Mouse (Mus musculus) hindbrain, embryonic 12.5 days (tissue): ENCODE measurements around the gene Olfr631. TPM values are rescaled to one million over a fixed set of nuclear protein-coding genes. Genes with fewer than 3 reads are reported as not detected.
"Not testable (repeated sequence)": the region's sequence is repeated elsewhere in the genome, so short reads cannot be mapped to it uniquely, and the experiment has no call there.

Experiments
- ATAC-seq: fragments of 200-750 bp; cut with Nextera tagmentation; 2 replicates; pipeline ENCODE4 v1.8.0; 2017; ENCODE audit warnings: moderate TSS enrichment; ENCODE audit not compliant: low FRiP score
- H3K27ac ChIP-seq: fragments of 300-500 bp; sonication (generic); 2 replicates; pipeline ENCODE4 v1.5.1; 2016; ENCODE audit warnings: mild to moderate bottlenecking
- H3K27me3 ChIP-seq: fragments of 300-500 bp; sonication (generic); 2 replicates; pipeline ENCODE4 v1.6.1; 2016; ENCODE audit warnings: mild to moderate bottlenecking
- H3K36me3 ChIP-seq: fragments of 300-500 bp; sonication (generic); 2 replicates; pipeline ENCODE4 v1.6.1; 2016; ENCODE audit warnings: mild to moderate bottlenecking
- H3K4me1 ChIP-seq: fragments of 300-500 bp; sonication (generic); 2 replicates; pipeline ENCODE4 v1.6.1; 2016
- H3K4me2 ChIP-seq: fragments of 300-500 bp; sonication (generic); replicated peaks from 2 replicates; pipeline ENCODE4 v1.6.1; 2016; ENCODE audit warnings: mild to moderate bottlenecking
- H3K4me3 ChIP-seq: fragments of 300-500 bp; sonication (generic); 2 replicates; pipeline ENCODE4 v1.5.1; 2016; ENCODE audit warnings: mild to moderate bottlenecking
- H3K9ac ChIP-seq: fragments of 300-500 bp; sonication (generic); 2 replicates; pipeline ENCODE4 v1.6.1; 2016; ENCODE audit warnings: mild to moderate bottlenecking, moderate library complexity
- H3K9me3 ChIP-seq: fragments of 300-500 bp; sonication (generic); replicated peaks from 2 replicates; pipeline ENCODE4 v1.6.1; 2016; ENCODE audit warnings: mild to moderate bottlenecking
- WGBS: fragments of 180-500 bp; shearing (Covaris S2); methylation state at CpG from one replicate; pipeline ENCODE4 v1.1.7; 2016; 5-methylcytosine and 5-hydroxymethylcytosine counted together
- polyA plus RNA-seq: library from polyadenylated mRNA; unstranded; fragments of >200 nt; fragmentation: Nextera tagmentation; extraction: Ambion mirVana; gene quantifications from 2 replicates; pipeline ENCODE4 v1.2.1, GENCODE M21; 2016

Olfr631 gene
- not detected in 2 replicates for polyA plus RNA-seq

DNA sequence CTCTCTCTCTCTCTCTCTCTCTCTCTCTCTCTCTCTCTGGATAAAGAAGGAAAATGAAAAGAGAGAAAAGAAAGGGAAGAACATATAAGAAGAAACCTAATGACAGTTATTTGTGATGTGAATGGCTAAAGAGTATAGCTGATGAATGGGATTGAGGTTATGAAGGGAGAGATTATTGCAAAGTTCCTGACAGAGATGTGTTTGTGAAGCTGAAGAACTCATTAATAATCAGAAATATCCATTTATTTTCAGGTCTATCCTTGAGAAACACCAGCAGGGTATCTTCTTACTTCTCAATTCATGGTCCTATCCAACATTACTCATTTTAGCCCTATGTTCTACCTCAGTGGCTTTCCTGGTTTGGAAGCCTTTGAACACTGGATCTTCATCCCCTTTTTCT is at the start of gene Olfr631:
Gene Olfr631, plus strand, starts transcription at position 301 of the 400 bp plus-strand sequence.
- ATAC-seq, result no peak
- Histone ChIP-seq H3K36me3 (no peaks in the 10 kb centered on the region), H3K27ac (no peak within 1 kb of the TSS), H3K4me1 (no peaks in the 10 kb centered on the region), H3K9ac (no peak within 1 kb of the TSS), H3K4me3 (no peak within 1 kb of the TSS), H3K4me2 (no peak within 1 kb of the TSS), H3K27me3 (no peaks in the 10 kb centered on the region), H3K9me3 (no peaks in the 10 kb centered on the region)

DNA sequence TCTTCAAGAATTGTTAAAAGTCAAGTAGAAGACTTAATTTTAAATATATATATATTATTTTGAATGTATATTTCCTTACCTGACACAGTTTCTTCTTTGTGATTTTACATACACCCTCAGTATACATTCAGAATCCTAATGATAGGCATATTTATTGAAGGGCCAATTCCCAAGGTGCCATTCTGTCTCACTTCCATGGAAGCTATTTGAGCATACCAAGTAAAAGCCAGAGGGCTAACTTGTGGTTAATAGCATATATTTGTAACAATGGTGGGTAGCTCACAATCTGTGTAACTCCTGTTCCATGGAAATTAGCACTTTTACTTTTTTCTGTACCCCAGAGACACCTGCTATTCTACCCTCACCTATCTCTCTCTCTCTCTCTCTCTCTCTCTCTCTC is 42.5 kb upstream of the Olfr631 start, which contains the start of gene Olfr66:
Gene Olfr66, minus strand, starts transcription at position 101 of the 400 bp plus-strand sequence.
- Histone ChIP-seq H3K4me2 (no peak within 1 kb of the TSS), H3K9ac (no peak within 1 kb of the TSS), H3K4me3 (no peak within 1 kb of the TSS), H3K27me3 (no peaks in the 10 kb centered on the region), H3K9me3 (no peaks in the 10 kb centered on the region), H3K27ac (no peak within 1 kb of the TSS), H3K36me3 (no peaks in the 10 kb centered on the region), H3K4me1 (no peaks in the 10 kb centered on the region)
- no peak for ATAC-seq

DNA sequence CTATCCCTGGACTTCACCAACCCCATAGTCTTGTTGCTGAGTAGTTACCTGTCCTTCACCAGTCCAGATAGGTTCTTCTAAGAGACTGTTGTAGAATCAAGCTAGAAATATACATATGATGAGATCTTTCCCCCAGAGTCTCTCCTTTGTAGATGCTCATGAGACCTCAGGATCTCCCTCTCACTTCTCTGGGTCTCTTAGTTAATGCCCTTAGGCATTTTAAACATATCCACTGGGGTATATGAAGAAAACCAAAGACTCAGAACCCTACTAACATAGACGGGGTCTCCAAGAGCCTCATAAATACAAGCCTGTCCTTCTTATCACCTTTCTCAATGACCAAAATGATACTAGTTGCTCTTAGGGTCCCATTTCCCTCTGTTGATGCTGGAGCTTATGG is 34.2 kb upstream of the Olfr631 start, which contains the start of gene Olfr64:
Gene Olfr64, minus strand, starts transcription at position 101 of the 400 bp plus-strand sequence.
- no peak for ATAC-seq
- no peak within 1 kb of the TSS for H3K9ac ChIP-seq
- H3K4me2 ChIP-seq, result no peak within 1 kb of the TSS
- 82% methylated on average over 1 of the region's 1 CpGs for whole genome bisulfite sequencing
- no peak within 1 kb of the TSS for H3K27ac ChIP-seq
- no peaks in the 10 kb centered on the region for H3K4me1 ChIP-seq
- H3K36me3 ChIP-seq, result no peaks in the 10 kb centered on the region
- no peaks in the 10 kb centered on the region for H3K27me3 ChIP-seq
- no peaks in the 10 kb centered on the region for H3K9me3 ChIP-seq
- H3K4me3 ChIP-seq, result no peak within 1 kb of the TSS

DNA sequence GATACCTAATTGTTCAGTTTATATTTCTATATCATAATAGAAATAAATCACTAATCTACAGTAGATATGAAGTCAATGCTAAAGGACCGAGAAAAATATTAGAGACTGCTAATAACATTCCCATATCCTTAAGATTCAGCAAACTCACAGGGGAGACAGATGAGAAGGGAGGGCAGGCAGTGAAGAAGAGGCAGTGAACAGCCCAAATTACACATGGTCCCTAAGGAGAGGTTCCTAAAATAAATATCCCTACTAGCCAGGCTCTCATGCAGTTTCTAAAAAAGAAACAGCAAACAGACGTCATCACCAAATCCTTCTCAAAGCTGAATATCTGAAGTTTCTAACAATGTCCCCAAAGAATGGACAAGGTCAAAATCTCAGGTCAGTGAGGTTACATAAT is 25.4 kb upstream of the Olfr631 start, which contains the start of gene Olfr65:
Gene Olfr65, plus strand, starts transcription at position 301 of the 400 bp plus-strand sequence.
- no peak within 1 kb of the TSS for H3K4me2 ChIP-seq
- no peaks in the 10 kb centered on the region for H3K9me3 ChIP-seq
- no peak within 1 kb of the TSS for H3K9ac ChIP-seq
- no peaks in the 10 kb centered on the region for H3K36me3 ChIP-seq
- no peak within 1 kb of the TSS for H3K27ac ChIP-seq
- no peak for ATAC-seq
- no peaks in the 10 kb centered on the region for H3K27me3 ChIP-seq
- no peaks in the 10 kb centered on the region for H3K4me1 ChIP-seq
- 79% methylated on average over 2 of the region's 2 CpGs for WGBS
- H3K4me3 ChIP-seq, result no peak within 1 kb of the TSS

DNA sequence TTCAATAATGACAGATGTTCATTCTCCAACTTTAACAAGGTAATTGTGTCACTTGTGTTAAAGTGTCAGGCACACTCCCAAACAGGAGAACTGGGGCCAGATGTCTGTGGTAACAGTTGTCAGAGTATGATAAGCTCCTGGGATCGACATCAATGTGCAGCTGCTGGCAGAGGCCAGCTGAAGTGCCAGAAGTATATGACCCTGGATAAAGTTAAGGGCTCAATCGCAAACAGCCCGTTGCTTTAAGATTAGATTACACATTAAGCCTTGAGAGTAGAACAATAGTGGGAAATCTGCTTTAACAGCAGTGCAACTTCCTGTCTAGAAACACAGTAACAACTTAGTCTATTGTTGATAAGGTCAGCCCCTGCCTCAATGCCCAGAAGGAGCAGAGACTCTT is 18.6 kb upstream of the Olfr631 start:
- Histone ChIP-seq H3K4me1 (no peaks in the 10 kb centered on the region), H3K27ac (no peak overlapping the region), H3K4me2 (no peak overlapping the region), H3K27me3 (no peaks in the 10 kb centered on the region), H3K36me3 (no peaks in the 10 kb centered on the region), H3K4me3 (no peak overlapping the region), H3K9me3 (no peaks in the 10 kb centered on the region), H3K9ac (no peak overlapping the region)
- no peak for ATAC-seq
- WGBS, result 59% methylated on average over 3 of the region's 3 CpGs

DNA sequence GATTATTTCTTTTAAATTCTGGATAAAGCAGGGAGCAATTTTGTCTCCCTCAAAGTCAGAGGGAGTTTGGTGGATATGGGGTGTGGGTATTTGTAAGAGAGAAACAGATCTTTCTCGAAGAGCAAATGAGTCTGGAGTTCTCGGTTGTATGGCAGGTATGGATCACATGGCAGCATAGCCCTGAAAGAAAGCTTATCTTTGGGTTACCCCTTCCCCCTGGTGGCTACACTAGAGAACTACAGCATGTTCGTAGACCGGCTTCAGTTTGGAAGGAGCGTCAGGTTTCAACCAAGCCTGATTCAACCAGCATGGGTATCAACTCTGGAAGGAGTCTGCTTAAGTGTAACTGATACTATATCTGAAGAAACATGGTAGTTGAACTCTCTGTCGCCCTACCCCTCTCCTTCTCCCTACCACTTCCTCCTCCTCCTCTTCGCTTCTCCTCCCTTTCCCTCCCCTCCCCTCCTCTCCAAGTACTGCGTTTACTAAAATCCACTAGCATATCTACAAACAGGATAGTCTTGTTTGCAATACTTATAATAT is 15.6 kb upstream of the Olfr631 start:
- 44% methylated on average over 8 of the region's 8 CpGs for WGBS
- no peak overlapping the region for H3K4me3 ChIP-seq
- no peak overlapping the region for H3K9ac ChIP-seq
- no peak for ATAC-seq
- H3K36me3 ChIP-seq, result no peaks in the 10 kb centered on the region
- no peaks in the 10 kb centered on the region for H3K9me3 ChIP-seq
- H3K4me2 ChIP-seq, result no peak overlapping the region
- H3K4me1 ChIP-seq, result no peaks in the 10 kb centered on the region
- H3K27ac ChIP-seq, result no peak overlapping the region
- no peaks in the 10 kb centered on the region for H3K27me3 ChIP-seq

DNA sequence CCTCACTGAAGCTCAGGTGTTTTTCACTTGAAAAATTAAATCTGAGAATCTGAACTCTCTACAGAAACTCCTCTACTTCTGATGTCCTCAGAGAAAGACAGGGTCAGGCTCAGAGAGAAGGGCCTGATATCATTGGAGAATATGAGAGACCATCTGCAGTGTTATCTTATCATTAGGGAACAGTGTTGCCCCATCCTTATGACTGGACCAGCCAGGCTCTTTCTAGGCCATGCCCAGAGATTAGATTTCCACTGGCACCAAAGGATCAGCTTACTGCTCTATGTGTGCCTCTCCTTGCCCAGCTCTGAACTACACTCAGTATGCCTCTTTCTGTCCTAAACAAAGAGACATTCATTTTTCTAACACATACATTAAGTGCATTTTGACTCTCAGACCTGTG is 13.3 kb upstream of the Olfr631 start:
- Histone ChIP-seq H3K9ac (no peak overlapping the region), H3K9me3 (no peaks in the 10 kb centered on the region), H3K27me3 (no peaks in the 10 kb centered on the region), H3K36me3 (no peaks in the 10 kb centered on the region), H3K27ac (no peak overlapping the region), H3K4me3 (no peak overlapping the region), H3K4me1 (no peaks in the 10 kb centered on the region), H3K4me2 (no peak overlapping the region)
- ATAC-seq, result no peak

DNA sequence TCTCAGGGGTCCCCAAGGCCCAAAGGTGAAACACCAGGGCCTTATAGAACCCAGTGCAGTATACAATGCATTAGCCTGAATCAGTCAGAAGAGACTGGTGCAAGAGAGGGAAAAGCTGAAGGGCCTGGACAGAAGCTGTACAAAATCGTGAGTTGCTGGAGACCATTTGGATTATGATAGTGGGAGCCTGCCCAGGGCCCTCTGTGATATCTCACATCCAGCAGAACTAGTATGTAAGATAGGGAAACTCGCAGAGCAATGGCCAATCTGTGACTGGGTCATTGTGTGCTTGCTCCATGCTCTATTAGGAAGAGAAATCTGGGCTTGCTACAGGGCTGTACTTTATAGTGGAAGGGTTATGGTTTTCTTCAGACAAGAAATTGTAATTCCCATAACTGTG is 5.6 kb downstream of the Olfr631 start, which contains the start of gene Olfr632:
Gene Olfr632, plus strand, starts transcription at position 84 of the 400 bp plus-strand sequence.
- H3K4me3 ChIP-seq, result no peak within 1 kb of the TSS
- 82% methylated on average over 2 of the region's 2 CpGs for WGBS
- no peaks in the 10 kb centered on the region for H3K27me3 ChIP-seq
- H3K4me2 ChIP-seq, result no peak within 1 kb of the TSS
- H3K9ac ChIP-seq, result no peak within 1 kb of the TSS
- H3K27ac ChIP-seq, result no peak within 1 kb of the TSS
- H3K4me1 ChIP-seq, result no peaks in the 10 kb centered on the region
- no peaks in the 10 kb centered on the region for H3K36me3 ChIP-seq
- H3K9me3 ChIP-seq, result no peaks in the 10 kb centered on the region
- no peak for ATAC-seq

DNA sequence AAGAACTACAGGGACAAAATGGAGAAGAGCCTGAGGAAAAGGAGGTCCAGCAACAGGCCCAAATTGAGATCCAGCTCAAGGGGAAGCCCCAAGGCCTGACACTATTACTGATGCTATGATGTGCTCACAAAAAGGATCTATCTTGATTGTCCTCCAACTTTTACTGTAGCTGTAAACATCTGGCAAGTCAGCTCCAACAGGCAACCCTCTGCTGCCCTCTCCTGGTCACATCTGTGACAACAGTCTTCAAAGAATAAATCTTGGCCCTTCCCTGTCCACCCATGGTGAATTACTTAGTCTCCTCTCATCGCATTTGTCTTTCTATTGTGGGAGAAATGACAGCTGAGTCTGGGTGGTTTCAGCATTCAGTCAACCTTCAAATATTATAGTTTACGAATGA is 14.1 kb downstream of the Olfr631 start:
- Histone ChIP-seq H3K4me3 (no peak overlapping the region), H3K27me3 (no peaks in the 10 kb centered on the region), H3K4me2 (no peak overlapping the region), H3K27ac (no peak overlapping the region), H3K4me1 (no peaks in the 10 kb centered on the region), H3K36me3 (no peaks in the 10 kb centered on the region), H3K9me3 (no peaks in the 10 kb centered on the region), H3K9ac (no peak overlapping the region)
- ATAC-seq, result no peak
- 32% methylated on average over 2 of the region's 2 CpGs for WGBS

DNA sequence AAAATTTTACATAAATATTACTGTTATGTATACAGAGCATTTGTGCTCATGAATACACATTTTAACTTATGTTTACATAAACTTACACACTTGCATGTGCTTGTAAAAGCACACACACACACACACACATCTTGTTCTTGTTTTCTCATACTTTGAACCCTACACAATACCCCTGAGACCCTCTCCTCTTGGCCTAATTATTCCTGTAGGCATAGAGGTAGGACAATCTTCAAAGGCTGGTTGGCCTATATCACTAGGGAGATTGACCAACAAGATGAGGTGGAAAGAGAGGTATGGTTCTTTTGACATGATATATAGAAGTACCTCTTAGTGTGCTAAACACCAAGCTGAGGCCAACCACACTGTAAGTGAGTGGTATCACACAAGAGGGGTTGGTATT is 15.5 kb downstream of the Olfr631 start, which contains the start of gene Olfr633:
Gene Olfr633, plus strand, starts transcription at position 301 of the 400 bp plus-strand sequence.
- Histone ChIP-seq H3K27ac (no peak within 1 kb of the TSS), H3K4me2 (no peak within 1 kb of the TSS), H3K9me3 (no peaks in the 10 kb centered on the region), H3K9ac (no peak within 1 kb of the TSS), H3K4me1 (no peaks in the 10 kb centered on the region), H3K4me3 (no peak within 1 kb of the TSS), H3K36me3 (no peaks in the 10 kb centered on the region), H3K27me3 (no peaks in the 10 kb centered on the region)
- ATAC-seq, result no peak

DNA sequence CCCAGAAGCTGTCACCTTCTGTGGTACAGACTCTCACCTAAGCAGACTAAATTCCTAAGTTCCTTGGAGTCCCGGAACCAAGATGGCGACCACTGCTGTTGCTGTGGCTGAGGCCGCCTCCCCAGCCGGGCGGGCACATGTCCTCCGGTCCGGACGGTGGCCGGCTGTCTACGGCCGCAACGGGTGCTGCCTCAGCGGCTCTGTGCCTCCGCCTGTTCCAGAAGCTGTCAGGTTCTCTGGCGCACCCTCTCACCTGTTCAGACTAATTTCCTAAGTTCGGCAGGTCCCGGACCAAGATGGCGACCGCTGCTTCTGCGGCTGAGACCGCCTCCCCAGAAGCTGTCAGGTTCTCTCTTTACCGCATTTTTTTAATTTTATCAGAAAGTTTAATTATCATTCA is 38.2 kb downstream of the Olfr631 start:
- WGBS, result 96% methylated on average over 22 of the region's 22 CpGs
- not testable (repeated sequence) for H3K4me2 ChIP-seq, H3K36me3 ChIP-seq, H3K9me3 ChIP-seq, H3K4me1 ChIP-seq, H3K4me3 ChIP-seq, H3K27ac ChIP-seq, H3K9ac ChIP-seq, ATAC-seq, H3K27me3 ChIP-seq

DNA sequence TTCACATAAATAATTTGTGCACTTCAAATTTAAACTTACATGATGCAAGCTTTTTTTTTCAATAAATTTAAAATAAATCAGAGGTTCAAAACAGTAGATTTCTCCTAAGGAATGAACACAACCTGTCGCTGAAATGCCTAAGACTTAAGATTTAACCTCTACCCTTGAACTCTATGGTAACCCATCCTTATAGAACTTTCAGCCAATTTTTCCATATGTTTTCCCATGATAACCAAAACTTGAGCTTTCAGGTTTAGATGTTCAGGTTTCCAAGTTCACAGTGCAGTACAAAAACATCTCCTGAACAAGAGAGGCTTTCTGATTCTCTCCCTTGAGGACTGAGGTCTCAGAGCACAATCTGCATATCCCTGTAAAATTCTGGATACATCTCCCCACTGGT is 42.2 kb downstream of the Olfr631 start, which contains the start of gene Olfr635:
Gene Olfr635, plus strand, starts transcription at position 301 of the 400 bp plus-strand sequence.
- no peaks in the 10 kb centered on the region for H3K4me1 ChIP-seq
- H3K9me3 ChIP-seq, result no peaks in the 10 kb centered on the region
- H3K27ac ChIP-seq, result no peak within 1 kb of the TSS
- no peaks in the 10 kb centered on the region for H3K36me3 ChIP-seq
- ATAC-seq, result no peak
- no peak within 1 kb of the TSS for H3K4me2 ChIP-seq
- no peaks in the 10 kb centered on the region for H3K27me3 ChIP-seq
- no peak within 1 kb of the TSS for H3K4me3 ChIP-seq
- no peak within 1 kb of the TSS for H3K9ac ChIP-seq
- WGBS, result 76% methylated on average over 1 of the region's 1 CpGs

DNA sequence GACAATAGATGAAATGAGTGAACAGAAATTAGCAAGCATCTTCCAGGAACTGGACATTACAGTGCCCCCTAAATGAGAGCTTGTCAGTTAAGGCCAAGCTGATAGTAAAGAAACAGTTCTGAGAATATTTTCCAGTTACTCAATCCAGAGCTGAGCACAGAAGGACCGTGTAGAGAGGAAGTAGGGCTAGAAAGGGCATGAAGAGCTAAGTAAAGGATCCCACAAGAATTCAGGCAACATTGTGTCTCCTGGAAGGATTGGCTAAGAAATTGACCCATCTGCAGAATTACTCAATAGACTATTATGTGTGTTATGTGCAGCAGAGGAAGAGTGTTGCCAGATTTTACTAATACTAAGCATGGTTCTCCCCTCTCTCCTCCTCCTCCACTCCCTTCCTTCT is 43.2 kb downstream of the Olfr631 start:
- H3K4me3 ChIP-seq, result no peak overlapping the region
- 60% methylated on average over 1 of the region's 1 CpGs for WGBS
- no peak for ATAC-seq

More for the DNA sequence above, 43.2 kb downstream of the Olfr631 start:
- Histone ChIP-seq H3K27me3 (no peaks in the 10 kb centered on the region), H3K36me3 (no peaks in the 10 kb centered on the region), H3K27ac (no peak overlapping the region), H3K4me1 (no peaks in the 10 kb centered on the region), H3K9me3 (no peaks in the 10 kb centered on the region), H3K4me2 (no peak overlapping the region), H3K9ac (no peak overlapping the region)
